Mouse (Mus musculus): ENCODE data around the gene Ranbp17. TPM values are rescaled to one million over a fixed set of nuclear protein-coding genes. Genes with fewer than 3 reads are reported as not detected.
A peak's percentile ranks its signal among the peaks of the same experiment; 100 is the strongest.

Gene Ranbp17
- polyA plus RNA-seq (2016; fragmentation: Nextera tagmentation; extraction: Ambion mirVana), result 11.0 and 11.3 TPM in 2 replicates

GRCm38 (mm10) chr11:33513376-33513991 is at the start of gene Ranbp17:
Gene Ranbp17, minus strand, starts transcription at chr11:33513746.
- peak within 1 kb of the TSS; percentile 96 for H3K27ac ChIP-seq
- H3K9me3 ChIP-seq, result peaks cover 9% of the 10 kb centered on the region; the same call in 1 of the 2 replicates
- H3K27me3 ChIP-seq (ENCODE audit: poor library complexity, severe bottlenecking), result no peaks in the 10 kb centered on the region
- peak; percentile 75 for DNase-seq (ENCODE audit: extremely low spot score, low spot score)
- no peaks in the 10 kb centered on the region for H3K36me3 ChIP-seq (replicated peaks)
- H3K4me1 ChIP-seq, result peaks cover 6% of the 10 kb centered on the region
- peak within 1 kb of the TSS; percentile 79 for H3K4me3 ChIP-seq
- WGBS, result 1% methylated on average over 66 of the region's 72 CpGs

DNA sequence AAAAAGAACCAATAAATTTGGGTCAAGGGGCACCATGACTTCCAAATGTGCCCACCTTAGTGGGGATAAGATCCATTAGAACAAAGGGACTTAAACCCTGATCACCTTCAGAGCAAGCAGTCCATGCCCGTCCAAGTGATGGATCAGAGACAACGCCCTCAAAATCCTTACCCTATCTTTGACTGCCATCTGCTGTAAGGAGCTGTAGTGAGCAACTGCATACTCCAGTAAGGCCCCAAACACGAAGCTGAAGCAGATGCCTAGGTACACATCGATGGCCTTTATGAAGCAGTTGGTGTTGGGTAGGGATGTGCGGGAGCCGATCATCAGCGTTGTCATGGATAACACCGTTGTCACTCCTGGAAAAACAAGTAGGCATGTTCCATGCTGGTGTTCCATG is 40.6 kb upstream of the Ranbp17 start:
- Histone ChIP-seq H3K9me3 (no peaks in the 10 kb centered on the region), H3K4me3 (no peak overlapping the region)
- WGBS, result 85% methylated on average over 8 of the region's 8 CpGs

DNA sequence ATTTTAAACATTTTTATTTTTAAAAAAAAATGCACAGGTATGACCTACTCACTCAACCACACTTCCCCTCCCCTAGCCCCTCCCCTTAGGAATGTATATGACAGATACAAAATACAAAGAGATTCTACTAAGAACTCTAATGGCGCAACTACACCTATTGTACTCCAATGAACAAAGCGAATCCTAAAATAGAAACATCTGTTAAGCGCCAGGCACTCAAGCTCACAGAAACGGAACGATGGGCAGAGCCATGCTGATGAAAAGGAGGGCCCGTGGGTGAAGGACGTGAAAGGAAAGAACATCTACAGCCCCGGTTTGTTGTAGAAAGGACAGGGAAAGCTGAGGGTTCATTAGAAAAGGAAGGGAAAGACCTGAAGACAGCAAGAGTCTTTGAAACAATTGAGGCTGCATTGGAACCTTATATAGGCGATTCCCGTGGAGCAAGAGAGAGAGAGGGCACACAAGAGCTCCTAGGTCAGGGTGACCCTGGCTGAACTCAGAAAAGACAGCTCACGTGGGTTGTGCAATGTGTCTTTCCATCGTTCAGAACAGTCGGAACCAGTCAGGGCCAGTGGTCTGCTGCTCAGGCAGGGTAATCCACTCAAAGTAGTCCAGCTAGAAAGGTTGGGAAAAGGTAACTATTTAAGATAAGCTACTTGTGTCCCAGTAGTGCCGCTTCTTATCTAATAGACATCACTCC is 37.5 kb upstream of the Ranbp17 start:
- no peak for DNase-seq (ENCODE audit: extremely low spot score, low spot score)
- Histone ChIP-seq H3K9me3 (no peaks in the 10 kb centered on the region), H3K4me1 (no peaks in the 10 kb centered on the region), H3K27me3 (ENCODE audit: poor library complexity, severe bottlenecking) (no peaks in the 10 kb centered on the region), H3K36me3 (replicated peaks) (no peaks in the 10 kb centered on the region), H3K27ac (no peak overlapping the region), H3K4me3 (no peak overlapping the region)
- 83% methylated on average over 14 of the region's 14 CpGs for WGBS

More for the DNA sequence above, 40.6 kb upstream of the Ranbp17 start:
- Histone ChIP-seq H3K27me3 (ENCODE audit: poor library complexity, severe bottlenecking) (no peaks in the 10 kb centered on the region), H3K4me1 (no peaks in the 10 kb centered on the region), H3K27ac (no peak overlapping the region), H3K36me3 (replicated peaks) (no peaks in the 10 kb centered on the region)
- DNase-seq (ENCODE audit: extremely low spot score, low spot score), result no peak

DNA sequence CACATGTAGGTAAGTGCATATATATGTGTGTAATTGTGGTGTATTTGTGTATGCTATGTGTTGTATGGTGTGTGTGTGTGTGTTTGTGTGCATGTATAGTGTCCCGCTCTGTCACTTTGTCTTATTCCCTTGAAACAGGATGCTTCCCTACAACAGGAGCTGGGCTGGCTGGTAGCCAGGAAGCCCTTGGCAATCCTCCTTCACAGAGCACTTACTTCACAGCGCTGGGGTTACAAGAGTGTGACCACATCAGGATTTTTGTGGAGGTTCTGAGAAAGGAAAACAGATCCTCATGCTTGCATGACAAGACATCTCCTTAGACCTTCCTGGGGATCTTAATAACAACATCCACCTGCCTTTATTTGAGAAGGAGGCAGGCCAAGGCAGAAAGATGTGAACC is 33.8 kb upstream of the Ranbp17 start:
- no peaks in the 10 kb centered on the region for H3K27me3 ChIP-seq (ENCODE audit: poor library complexity, severe bottlenecking)
- H3K27ac ChIP-seq, result no peak overlapping the region
- no peaks in the 10 kb centered on the region for H3K4me1 ChIP-seq
- no peak overlapping the region for H3K4me3 ChIP-seq
- no peaks in the 10 kb centered on the region for H3K36me3 ChIP-seq (replicated peaks)
- WGBS, result 98% methylated on average over 2 of the region's 2 CpGs
- DNase-seq (ENCODE audit: extremely low spot score, low spot score), result no peak
- H3K9me3 ChIP-seq, result no peaks in the 10 kb centered on the region

GRCm38 (mm10) chr11:33544945-33545344 is 31.4 kb upstream of the Ranbp17 start:
- H3K4me1 ChIP-seq, result no peaks in the 10 kb centered on the region
- H3K27ac ChIP-seq, result no peak overlapping the region
- H3K36me3 ChIP-seq (replicated peaks), result no peaks in the 10 kb centered on the region
- H3K4me3 ChIP-seq, result no peak overlapping the region
- no peaks in the 10 kb centered on the region for H3K27me3 ChIP-seq (ENCODE audit: poor library complexity, severe bottlenecking)
- WGBS, result 91% methylated on average over 2 of the region's 2 CpGs
- no peak for DNase-seq (ENCODE audit: extremely low spot score, low spot score)
- H3K9me3 ChIP-seq, result no peaks in the 10 kb centered on the region

GRCm38 (mm10) chr11:33544121-33544520 is 30.6 kb upstream of the Ranbp17 start:
- whole genome bisulfite sequencing, result 74% methylated on average over 11 of the region's 11 CpGs
- no peaks in the 10 kb centered on the region for H3K9me3 ChIP-seq
- DNase-seq (ENCODE audit: extremely low spot score, low spot score), result no peak
- no peaks in the 10 kb centered on the region for H3K4me1 ChIP-seq
- no peak overlapping the region for H3K27ac ChIP-seq
- H3K4me3 ChIP-seq, result no peak overlapping the region
- no peaks in the 10 kb centered on the region for H3K27me3 ChIP-seq (ENCODE audit: poor library complexity, severe bottlenecking)
- no peaks in the 10 kb centered on the region for H3K36me3 ChIP-seq (replicated peaks)

DNA sequence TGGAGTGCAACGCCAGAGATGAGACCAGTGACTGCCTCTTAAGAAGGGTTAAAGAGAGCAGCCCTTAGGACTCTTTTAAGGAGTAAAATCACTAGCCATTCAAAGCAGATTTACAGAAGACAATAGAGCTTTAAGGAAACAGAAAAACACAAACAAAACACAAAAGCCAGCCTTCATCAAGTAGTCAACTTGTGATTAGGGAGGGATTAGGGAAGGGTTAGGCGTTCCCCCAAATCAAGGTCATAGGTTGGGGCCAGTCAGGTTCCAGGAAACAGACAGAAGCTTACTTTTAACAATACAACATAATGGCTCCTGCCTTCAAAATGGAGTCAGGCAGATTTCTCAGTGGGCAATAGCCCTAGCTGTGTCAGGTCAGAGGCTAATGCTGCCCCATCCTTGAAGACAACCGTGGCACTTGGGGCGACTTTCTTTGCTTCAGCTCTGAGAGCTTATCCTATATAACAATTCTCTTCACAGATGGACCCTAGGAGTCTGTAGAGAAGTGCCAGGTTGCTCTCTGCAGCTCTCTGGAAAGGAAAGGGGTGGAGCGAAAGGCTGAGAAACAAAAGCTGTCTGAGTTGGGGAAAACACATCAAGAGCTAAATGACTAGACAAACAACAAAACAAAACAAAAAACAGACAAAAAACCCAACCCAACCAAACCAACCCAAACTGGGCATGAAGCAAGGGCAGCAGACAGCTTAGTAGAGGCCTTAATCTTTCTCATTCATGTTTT is 24.0 kb upstream of the Ranbp17 start:
- no peak overlapping the region for H3K27ac ChIP-seq
- no peaks in the 10 kb centered on the region for H3K27me3 ChIP-seq (ENCODE audit: poor library complexity, severe bottlenecking)
- H3K9me3 ChIP-seq, result no peaks in the 10 kb centered on the region
- no peaks in the 10 kb centered on the region for H3K36me3 ChIP-seq (replicated peaks)
- peaks cover 3% of the 10 kb centered on the region; the same call in 1 of the 2 replicates for H3K4me1 ChIP-seq
- H3K4me3 ChIP-seq, result no peak overlapping the region
- no peak for DNase-seq (ENCODE audit: extremely low spot score, low spot score)
- 47% methylated on average over 5 of the region's 5 CpGs for WGBS

DNA sequence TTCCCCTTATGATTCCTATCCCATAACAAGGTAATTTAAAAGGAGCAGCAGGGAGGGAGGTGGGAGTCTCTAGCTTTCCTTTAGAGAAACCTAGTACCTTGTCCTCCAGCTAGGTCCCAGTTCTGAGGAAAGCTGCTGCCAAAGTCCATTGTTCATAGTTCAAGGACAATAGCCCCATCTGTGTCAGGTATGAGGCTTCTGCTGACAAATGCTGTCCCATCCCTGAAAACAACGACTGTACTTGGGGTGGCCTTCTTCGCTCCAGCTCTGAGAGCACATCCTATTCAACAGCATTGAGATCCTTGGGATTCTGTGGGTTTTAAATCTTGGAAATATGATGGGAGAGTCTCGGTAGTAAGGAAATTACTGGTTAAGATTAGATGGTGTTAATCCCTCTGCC is 23.1 kb upstream of the Ranbp17 start:
- WGBS, result 91% methylated on average over 3 of the region's 3 CpGs
- Histone ChIP-seq H3K4me3 (no peak overlapping the region), H3K27ac (no peak overlapping the region), H3K27me3 (ENCODE audit: poor library complexity, severe bottlenecking) (no peaks in the 10 kb centered on the region), H3K9me3 (no peaks in the 10 kb centered on the region), H3K36me3 (replicated peaks) (no peaks in the 10 kb centered on the region), H3K4me1 (peaks cover 3% of the 10 kb centered on the region; the same call in 1 of the 2 replicates)
- no peak for DNase-seq (ENCODE audit: extremely low spot score, low spot score)

GRCm38 (mm10) chr11:33534541-33534940 is 21.0 kb upstream of the Ranbp17 start:
- H3K4me3 ChIP-seq, result no peak overlapping the region
- no peak for DNase-seq (ENCODE audit: extremely low spot score, low spot score)
- no peaks in the 10 kb centered on the region for H3K9me3 ChIP-seq
- H3K27ac ChIP-seq, result no peak overlapping the region
- WGBS, result 90% methylated on average over 4 of the region's 4 CpGs
- H3K4me1 ChIP-seq, result peaks cover 3% of the 10 kb centered on the region; the same call in 1 of the 2 replicates
- H3K27me3 ChIP-seq (ENCODE audit: poor library complexity, severe bottlenecking), result no peaks in the 10 kb centered on the region
- no peaks in the 10 kb centered on the region for H3K36me3 ChIP-seq (replicated peaks)

- no peaks in the 10 kb centered on the region for H3K27me3 ChIP-seq (ENCODE audit: poor library complexity, severe bottlenecking)
- no peak overlapping the region for H3K4me3 ChIP-seq
- H3K9me3 ChIP-seq, result no peaks in the 10 kb centered on the region
- no peak overlapping the region for H3K27ac ChIP-seq
- no peak for DNase-seq (ENCODE audit: extremely low spot score, low spot score)
- H3K4me1 ChIP-seq, result peaks cover 3% of the 10 kb centered on the region; the same call in 1 of the 2 replicates
- 71% methylated on average over 3 of the region's 3 CpGs for WGBS
- H3K36me3 ChIP-seq (replicated peaks), result no peaks in the 10 kb centered on the region
Observed at GRCm38 (mm10) chr11:33533577-33533976, 20.0 kb upstream of the Ranbp17 start.

DNA sequence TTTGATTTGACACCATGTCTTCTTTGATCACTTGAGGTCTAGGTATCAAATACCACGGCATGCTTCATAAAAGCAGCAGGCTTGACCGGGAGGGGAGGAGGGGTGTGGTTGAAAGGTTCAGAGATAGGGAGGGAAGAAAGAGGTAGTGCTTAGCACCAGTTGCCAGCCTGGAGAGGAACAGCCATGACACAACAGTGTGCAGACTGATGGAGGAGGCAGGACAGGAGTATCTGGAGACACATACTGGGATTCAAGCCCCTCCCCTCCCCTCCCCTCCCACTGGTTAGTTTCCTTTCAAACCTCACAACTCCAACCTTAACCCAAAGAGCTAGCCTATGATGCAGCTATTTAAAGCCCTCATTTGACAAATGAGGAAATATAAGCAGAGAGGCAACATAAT is 16.0 kb upstream of the Ranbp17 start:
- Histone ChIP-seq H3K27ac (no peak overlapping the region), H3K4me1 (no peaks in the 10 kb centered on the region), H3K9me3 (no peaks in the 10 kb centered on the region), H3K27me3 (ENCODE audit: poor library complexity, severe bottlenecking) (no peaks in the 10 kb centered on the region), H3K36me3 (replicated peaks) (no peaks in the 10 kb centered on the region), H3K4me3 (no peak overlapping the region)
- 75% methylated on average over 2 of the region's 2 CpGs for WGBS
- DNase-seq (ENCODE audit: extremely low spot score, low spot score), result no peak

DNA sequence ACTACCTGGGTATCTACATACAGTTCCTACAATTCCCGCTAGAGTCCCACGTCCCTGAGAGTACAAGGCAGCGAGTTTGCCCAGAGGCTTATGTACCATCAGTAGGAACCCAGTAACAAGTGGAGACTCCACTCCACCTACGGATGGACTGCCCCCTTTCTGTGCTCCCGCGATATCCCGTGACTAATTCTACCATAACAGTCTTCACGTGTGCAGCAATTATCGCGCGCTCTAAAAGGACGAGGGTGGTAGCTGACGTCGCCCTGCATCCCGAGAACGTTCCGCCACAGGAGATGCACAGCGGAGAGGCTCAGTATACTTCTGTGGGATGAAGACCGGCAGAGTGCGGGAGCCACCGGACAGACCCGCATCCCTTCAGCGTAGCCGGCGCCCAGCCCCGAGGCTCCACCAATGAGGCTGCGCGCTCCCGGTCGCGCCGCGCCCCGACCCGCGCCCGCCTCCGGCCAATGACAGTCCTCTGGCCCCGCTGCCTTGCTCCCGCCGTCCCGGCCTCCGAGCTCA is 631 bp downstream of the Ranbp17 start:
- H3K27me3 ChIP-seq (ENCODE audit: poor library complexity, severe bottlenecking), result no peaks in the 10 kb centered on the region
- H3K36me3 ChIP-seq (replicated peaks), result no peaks in the 10 kb centered on the region
- peaks cover 6% of the 10 kb centered on the region for H3K4me1 ChIP-seq
- H3K4me3 ChIP-seq, result peak overlapping the region; percentile 79
- peak overlapping the region; percentile 96 for H3K27ac ChIP-seq
- peak; percentile 75 for DNase-seq (ENCODE audit: extremely low spot score, low spot score)
- peaks cover 9% of the 10 kb centered on the region; the same call in 1 of the 2 replicates for H3K9me3 ChIP-seq
- under 1% methylated on average over 42 of the region's 43 CpGs for WGBS
